Mouse (Mus musculus) spleen, adult 12 weeks (tissue): ENCODE data around the gene Dnajb13.

Experiments
- DNase-seq: peaks from one replicate; pipeline ENCODE4 v3.0.0; 2022; ENCODE audit warnings: low spot score

Dnajb13 gene

GRCm38 (mm10) chr7:100514573-100514972 lies at the start of gene Dnajb13:
Dnajb13 (minus strand) TSS chr7:100514960.
- DNase-seq: no peak

- no peak for DNase-seq
Observed at GRCm38 (mm10) chr7:100561861-100562587, 47.3 kb upstream of the Dnajb13 start.

- DNase-seq: no peak
Observed at GRCm38 (mm10) chr7:100559331-100559730, 44.6 kb upstream of the Dnajb13 start.

GRCm38 (mm10) chr7:100557241-100557640 lies 42.5 kb upstream of the Dnajb13 start:
- no peak for DNase-seq

GRCm38 (mm10) chr7:100555431-100555951 lies 40.7 kb upstream of the Dnajb13 start:
- DNase-seq: no peak

- DNase-seq: no peak
Observed at GRCm38 (mm10) chr7:100554939-100555338, 40.2 kb upstream of the Dnajb13 start.

- no peak for DNase-seq
Observed at GRCm38 (mm10) chr7:100550338-100551007, 35.7 kb upstream of the Dnajb13 start.

- no peak for DNase-seq
Observed at GRCm38 (mm10) chr7:100549796-100550195, 35.0 kb upstream of the Dnajb13 start.

- no peak for DNase-seq
Observed at GRCm38 (mm10) chr7:100547631-100548030, 32.9 kb upstream of the Dnajb13 start.

GRCm38 (mm10) chr7:100544437-100544836 lies 29.7 kb upstream of the Dnajb13 start:
- no peak for DNase-seq

- no peak for DNase-seq
Observed at GRCm38 (mm10) chr7:100539516-100539915, 24.8 kb upstream of the Dnajb13 start.

GRCm38 (mm10) chr7:100537519-100537902 lies 22.8 kb upstream of the Dnajb13 start:
- DNase-seq: no peak

- peak; percentile 57 for DNase-seq
Observed at GRCm38 (mm10) chr7:100536804-100537518, 22.2 kb upstream of the Dnajb13 start, which contains the start of gene Coa4. Coa4 (plus strand) TSS chr7:100537071.

- no peak for DNase-seq
Observed at GRCm38 (mm10) chr7:100535831-100536230, 21.1 kb upstream of the Dnajb13 start.

- no peak for DNase-seq
Observed at GRCm38 (mm10) chr7:100534216-100534615, 19.5 kb upstream of the Dnajb13 start.

- no peak for DNase-seq
Observed at GRCm38 (mm10) chr7:100533503-100533902, 18.7 kb upstream of the Dnajb13 start.

- no peak for DNase-seq
Observed at GRCm38 (mm10) chr7:100530766-100531165, 16.0 kb upstream of the Dnajb13 start.

- DNase-seq: no peak
Observed at GRCm38 (mm10) chr7:100524669-100525068, 9.9 kb upstream of the Dnajb13 start.

- DNase-seq: no peak
Observed at GRCm38 (mm10) chr7:100522222-100522621, 7.5 kb upstream of the Dnajb13 start.

GRCm38 (mm10) chr7:100520663-100521285 lies 6.0 kb upstream of the Dnajb13 start:
- DNase-seq: peak; percentile 75

GRCm38 (mm10) chr7:100520204-100520603 lies 5.4 kb upstream of the Dnajb13 start:
- DNase-seq: no peak

- no peak for DNase-seq
Observed at GRCm38 (mm10) chr7:100511602-100512001, 3.2 kb downstream of the Dnajb13 start.
